In genomic region chr4:136824935-136825552, GRCm38 (mm10) we compare ENCODE assay signal across 11 mouse cellular contexts. TPM values are rescaled to one million over a fixed set of nuclear protein-coding genes. Genes with fewer than 3 reads are reported as not detected.
A peak's percentile ranks its signal among the peaks of the same experiment; 100 is the strongest.
DNase-seq lines count a peak whose midpoint lies in the region; ATAC-seq lines count a peak whose summit lies in the region.
"Had no signal": no experiment of that assay in that cellular context is flagged by ENCODE, and none has a peak within 500 bp of the region (broad histone marks: within the 10 kb centered on the region; RNA-seq: fewer than 3 reads in every experiment).

No protein-coding gene starts in this region.

- H3K9me3 ChIP-seq in embryonic facial prominence, embryonic 14.5 days (ENCODE audit: control insufficient read depth, low read length): no peaks in the 10 kb centered on the region
- H3K9me3 ChIP-seq in embryonic facial prominence, embryonic 10.5 days: no peaks in the 10 kb centered on the region
- H3K9me3 ChIP-seq in lung, embryonic 15.5 days: no peaks in the 10 kb centered on the region
- no peaks in the 10 kb centered on the region for H3K9me3 ChIP-seq in forebrain, embryonic 14.5 days (replicated peaks; ENCODE audit: control insufficient read depth, low read length)
- no peaks in the 10 kb centered on the region for H3K9me3 ChIP-seq in midbrain, embryonic 15.5 days
- H3K9me3 ChIP-seq: embryonic facial prominence, embryonic 12.5 days had no signal

- H3K27ac ChIP-seq in embryonic facial prominence, embryonic 14.5 days (replicated peaks; ENCODE audit: low read depth, low read length): no peak overlapping the region
- no peak overlapping the region for H3K27ac ChIP-seq in embryonic facial prominence, embryonic 10.5 days (replicated peaks)
- H3K27ac ChIP-seq in lung, embryonic 15.5 days: no peak overlapping the region
- 0 out of 2 replicates have a peak overlapping the region, but pooled peaks have one; percentile 33 for H3K27ac ChIP-seq in forebrain, embryonic 14.5 days (ENCODE audit: low read depth, low read length)
- H3K27ac ChIP-seq in midbrain, embryonic 15.5 days: 0 out of 2 replicates have a peak overlapping the region, but pooled peaks have one; percentile 13
- H3K27ac ChIP-seq: embryonic facial prominence, embryonic 12.5 days; liver, embryonic 14.5 days had no signal

- peaks cover 7% of the 10 kb centered on the region; the same call in 1 of the 2 replicates for H3K36me3 ChIP-seq in embryonic facial prominence, embryonic 14.5 days (ENCODE audit: control insufficient read depth, insufficient read depth, low read length)
- H3K36me3 ChIP-seq in embryonic facial prominence, embryonic 10.5 days (replicated peaks): peaks cover 21% of the 10 kb centered on the region
- H3K36me3 ChIP-seq in lung, embryonic 15.5 days: no peaks in the 10 kb centered on the region
- 0 out of 2 replicates have a peak, but pooled peaks cover 6% of the 10 kb centered on the region for H3K36me3 ChIP-seq in forebrain, embryonic 14.5 days (ENCODE audit: control insufficient read depth, insufficient read depth, low read length)
- no peaks in the 10 kb centered on the region for H3K36me3 ChIP-seq in midbrain, embryonic 15.5 days (replicated peaks)

- H3K4me2 ChIP-seq in embryonic facial prominence, embryonic 14.5 days (ENCODE audit: low read depth, low read length): no peak overlapping the region
- H3K4me2 ChIP-seq in lung, embryonic 15.5 days: no peak overlapping the region
- no peak overlapping the region for H3K4me2 ChIP-seq in forebrain, embryonic 14.5 days (ENCODE audit: low read length)
- H3K4me2 ChIP-seq in midbrain, embryonic 15.5 days: no peak overlapping the region
- H3K4me2 ChIP-seq: embryonic facial prominence, embryonic 12.5 days had no signal

- H3K4me3 ChIP-seq in embryonic facial prominence, embryonic 14.5 days (ENCODE audit: low read depth, low read length): no peak overlapping the region
- no peak overlapping the region for H3K4me3 ChIP-seq in embryonic facial prominence, embryonic 10.5 days
- H3K4me3 ChIP-seq in lung, embryonic 15.5 days: no peak overlapping the region
- H3K4me3 ChIP-seq in forebrain, embryonic 14.5 days (ENCODE audit: low read depth, low read length): no peak overlapping the region
- H3K4me3 ChIP-seq in midbrain, embryonic 15.5 days: no peak overlapping the region
- H3K4me3 ChIP-seq: embryonic facial prominence, embryonic 12.5 days had no signal

- DNase-seq in embryonic facial prominence, embryonic 14.5 days (ENCODE audit: low spot score): peak; percentile 31
- no peak for DNase-seq in embryonic facial prominence, embryonic 10.5 days (ENCODE audit: low spot score)
- DNase-seq in lung, postnatal 36 days: no peak
- peak; percentile 63 for DNase-seq in forebrain, embryonic 14.5 days (ENCODE audit: low spot score)
- DNase-seq in thymus, adult 18-20 months: no peak
- DNase-seq: kidney, postnatal 4 days had no signal

- no peaks in the 10 kb centered on the region for H3K27me3 ChIP-seq in embryonic facial prominence, embryonic 14.5 days (replicated peaks; ENCODE audit: control insufficient read depth, insufficient read depth, low read length)
- H3K27me3 ChIP-seq in embryonic facial prominence, embryonic 10.5 days (replicated peaks; ENCODE audit: low read depth, poor library complexity, severe bottlenecking): no peaks in the 10 kb centered on the region
- H3K27me3 ChIP-seq in lung, embryonic 15.5 days: peaks cover 7% of the 10 kb centered on the region; the same call in 1 of the 2 replicates
- no peaks in the 10 kb centered on the region for H3K27me3 ChIP-seq in forebrain, embryonic 14.5 days (replicated peaks; ENCODE audit: control insufficient read depth, insufficient read depth, low read length)
- H3K27me3 ChIP-seq in midbrain, embryonic 15.5 days (replicated peaks): no peaks in the 10 kb centered on the region
- H3K27me3 ChIP-seq: embryonic facial prominence, embryonic 12.5 days had no signal

- no peak overlapping the region for H3K9ac ChIP-seq in embryonic facial prominence, embryonic 14.5 days (ENCODE audit: low read depth, low read length)
- H3K9ac ChIP-seq in lung, embryonic 15.5 days: no peak overlapping the region
- 0 out of 2 replicates have a peak overlapping the region, but pooled peaks have one; percentile 29 for H3K9ac ChIP-seq in forebrain, embryonic 14.5 days (ENCODE audit: low read length)
- no peak overlapping the region for H3K9ac ChIP-seq in midbrain, embryonic 15.5 days
- H3K9ac ChIP-seq: embryonic facial prominence, embryonic 12.5 days; liver, embryonic 14.5 days had no signal

- peaks cover 16% of the 10 kb centered on the region for H3K4me1 ChIP-seq in embryonic facial prominence, embryonic 14.5 days (ENCODE audit: control insufficient read depth, insufficient read depth, low read length)
- peaks cover 51% of the 10 kb centered on the region for H3K4me1 ChIP-seq in embryonic facial prominence, embryonic 10.5 days
- peaks cover 33% of the 10 kb centered on the region for H3K4me1 ChIP-seq in lung, embryonic 15.5 days
- H3K4me1 ChIP-seq in forebrain, embryonic 14.5 days (ENCODE audit: control insufficient read depth, insufficient read depth, low read length): peaks cover 54% of the 10 kb centered on the region
- peaks cover 72% of the 10 kb centered on the region for H3K4me1 ChIP-seq in midbrain, embryonic 15.5 days

- 67% methylated on average over 18 of the region's 18 CpGs for WGBS in embryonic facial prominence, embryonic 14.5 days
- 79% methylated on average over 18 of the region's 18 CpGs for WGBS in embryonic facial prominence, embryonic 10.5 days
- WGBS in lung, embryonic 15.5 days: 30% methylated on average over 17 of the region's 18 CpGs
- WGBS in forebrain, embryonic 14.5 days: 25% methylated on average over 18 of the region's 18 CpGs
- WGBS in midbrain, embryonic 15.5 days: 30% methylated on average over 18 of the region's 18 CpGs

- no peak for ATAC-seq in embryonic facial prominence, embryonic 14.5 days (ENCODE audit: low read depth)
- peak; percentile 58; the same call in 1 of the 2 replicates for ATAC-seq in lung, embryonic 15.5 days (ENCODE audit: borderline replicate concordance, extremely low read depth, low FRiP score, low TSS enrichment)
- ATAC-seq in forebrain, embryonic 14.5 days: peak; percentile 24; the same call in 1 of the 2 replicates
- ATAC-seq in midbrain, embryonic 15.5 days (replicated peaks): no peak
- ATAC-seq in CD4-positive, CD25-positive, alpha-beta regulatory T cell, adult 4 months: no peak

RNA-seq across cellular contexts. Expression of gene Ephb2, which starts 10.7 kb away (rescaled TPM):
- polyA plus RNA-seq in embryonic facial prominence, embryonic 14.5 days (2014; fragmentation: Nextera tagmentation; extraction: Ambion mirVana): 14.8 and 14.9 TPM in 2 replicates
- 10.7 and 12.4 TPM in 2 replicates for polyA plus RNA-seq in embryonic facial prominence, embryonic 10.5 days (2016; fragmentation: Nextera tagmentation; extraction: Ambion mirVana)
- 5.1 and 5.8 TPM in 2 replicates for polyA plus RNA-seq in lung, embryonic 15.5 days (2015; fragmentation: Nextera tagmentation; extraction: Ambion mirVana)
- polyA plus RNA-seq in forebrain, embryonic 14.5 days (2014; fragmentation: Nextera tagmentation; extraction: Ambion mirVana): 9.3 and 9.6 TPM in 2 replicates
- polyA plus RNA-seq in midbrain, embryonic 15.5 days (2015; fragmentation: Nextera tagmentation; extraction: Ambion mirVana): 31.0 and 31.7 TPM in 2 replicates
- polyA plus RNA-seq in CD4-positive, CD25-positive, alpha-beta regulatory T cell, adult 4 months (2017; shearing (Covaris generic)): not detected

Comparison
In these comparisons a context has a peak if more than half of its experiments do, and no peak if none do; other contexts are left out.
1. DNase-seq: peak in embryonic facial prominence, embryonic 14.5 days (single experiment) and forebrain, embryonic 14.5 days (single experiment); none in embryonic facial prominence, embryonic 10.5 days (single experiment), lung, postnatal 36 days (single experiment) and thymus, adult 18-20 months (0 of 2).
2. ATAC-seq: peak in lung, embryonic 15.5 days (single experiment) and forebrain, embryonic 14.5 days (single experiment); none in embryonic facial prominence, embryonic 14.5 days (single experiment), midbrain, embryonic 15.5 days (single experiment) and CD4-positive, CD25-positive, alpha-beta regulatory T cell, adult 4 months (single experiment).
3. H3K27ac ChIP-seq: peak in forebrain, embryonic 14.5 days (single experiment) and midbrain, embryonic 15.5 days (single experiment); none in embryonic facial prominence, embryonic 14.5 days (single experiment), embryonic facial prominence, embryonic 10.5 days (single experiment) and lung, embryonic 15.5 days (single experiment).